Mouse (Mus musculus) left cerebral cortex, adult 9 months (tissue): ENCODE results near the gene Mss51.
A peak's percentile ranks its signal among the peaks of the same experiment; 100 is the strongest.

ENCODE experiments used
- DNase-seq, 2 experiments: peaks; one replicate each; pipeline ENCODE4 v3.0.0; 2022; ENCODE audit warnings: low spot score in 2 of 2

Gene Mss51

GRCm38 (mm10) chr14:20451765-20452331, 44.9 kb downstream of the Mss51 start, which contains the start of gene Cfap70:
Gene Cfap70, minus strand, starts transcription at chr14:20452226.
- DNase-seq, result peak in 1 of 2 experiments; percentile 68

- DNase-seq, result no peak
Measured at GRCm38 (mm10) chr14:20451302-20451701, 45.4 kb downstream of the Mss51 start.

- DNase-seq, result peak in 1 of 2 experiments; percentile 13
Measured at GRCm38 (mm10) chr14:20447209-20447608, 49.5 kb downstream of the Mss51 start.

GRCm38 (mm10) chr14:20442252-20442651, 54.4 kb downstream of the Mss51 start:
- no peak for DNase-seq

- no peak for DNase-seq
Measured at GRCm38 (mm10) chr14:20436976-20437375, 59.7 kb downstream of the Mss51 start.
